Mouse (Mus musculus) inflammation-experienced regulatory T-cells, adult 6 months (primary cell): Measurements from ENCODE around the gene Actrt3. TPM values are rescaled to one million over a fixed set of nuclear protein-coding genes. Genes with fewer than 3 reads are reported as not detected.

Experiments
- ATAC-seq: one replicate; pipeline ENCODE4 v1.8.0; 2017
- polyA plus RNA-seq, 3 experiments: library from polyadenylated mRNA; unstranded; fragments of 100-300 nt; shearing (Covaris generic); gene quantifications; one replicate each; pipeline ENCODE4 v1.2.1; 2017

Gene Actrt3
- under 1 TPM; 0.23 to 0.58 (median 0.24) TPM for polyA plus RNA-seq

DNA sequence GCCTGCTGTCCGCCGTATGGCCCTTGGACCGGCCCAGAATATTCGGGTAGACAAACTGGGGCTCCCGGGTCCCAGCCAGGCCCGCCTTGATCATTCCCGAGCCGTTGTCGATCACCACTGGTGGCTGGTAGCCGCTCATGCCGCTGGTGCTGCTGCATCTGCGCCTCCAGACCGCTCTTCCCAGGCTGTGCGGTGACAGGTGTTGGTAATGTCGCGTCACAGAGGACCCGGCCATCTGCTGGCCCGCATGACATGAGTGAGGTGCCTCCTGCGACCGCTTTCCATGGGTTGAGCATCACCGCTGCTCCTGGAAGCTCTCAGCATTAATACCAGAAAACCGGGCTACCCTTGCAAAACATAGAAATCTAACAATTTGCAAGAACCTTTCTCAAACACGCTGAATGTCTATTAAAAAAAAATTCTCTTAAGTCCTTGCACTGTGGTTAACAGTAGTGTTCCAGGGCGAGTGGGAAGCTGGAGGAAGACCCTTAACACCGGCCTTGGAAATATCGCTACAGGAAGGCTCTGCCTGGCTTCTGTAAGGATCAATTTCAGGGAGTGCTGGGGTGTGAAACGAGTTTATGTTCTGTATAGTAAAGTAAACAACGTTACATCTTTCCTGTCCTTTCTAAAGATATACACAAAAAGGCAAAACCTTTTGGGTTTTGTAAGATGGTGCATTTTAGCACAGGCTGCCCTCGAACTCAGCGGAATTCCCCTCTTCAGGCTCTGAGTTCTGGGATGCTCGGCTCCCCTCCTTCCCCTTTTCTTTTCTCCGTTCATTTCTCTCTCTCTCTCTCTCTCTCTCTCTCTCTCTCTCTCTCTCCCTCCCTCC, at the start of gene Actrt3:
Gene Actrt3, minus strand, starts transcription at position 229 of the 835 bp plus-strand sequence.
- no peak for ATAC-seq

DNA sequence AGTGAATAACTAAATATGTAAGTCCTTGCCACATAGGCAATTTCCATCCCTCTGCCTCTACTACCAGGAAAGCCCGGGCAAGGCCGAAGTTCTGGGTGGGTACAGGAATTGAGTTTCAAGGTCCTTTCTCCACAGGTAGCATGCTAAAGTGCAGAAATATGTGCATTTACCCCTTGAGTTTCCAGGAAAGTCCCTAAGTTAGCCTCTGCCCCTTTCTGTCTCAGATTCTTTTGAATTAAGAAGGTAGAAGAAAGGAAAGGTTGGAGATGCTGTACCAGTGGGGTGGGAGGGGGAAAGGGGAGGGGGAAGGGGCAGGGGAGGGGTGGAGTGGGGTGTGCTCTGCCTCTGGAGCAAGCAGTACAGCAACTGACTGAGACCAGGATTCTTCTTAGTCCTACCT, 48.7 kb upstream of the Actrt3 start:
- no peak for ATAC-seq

DNA sequence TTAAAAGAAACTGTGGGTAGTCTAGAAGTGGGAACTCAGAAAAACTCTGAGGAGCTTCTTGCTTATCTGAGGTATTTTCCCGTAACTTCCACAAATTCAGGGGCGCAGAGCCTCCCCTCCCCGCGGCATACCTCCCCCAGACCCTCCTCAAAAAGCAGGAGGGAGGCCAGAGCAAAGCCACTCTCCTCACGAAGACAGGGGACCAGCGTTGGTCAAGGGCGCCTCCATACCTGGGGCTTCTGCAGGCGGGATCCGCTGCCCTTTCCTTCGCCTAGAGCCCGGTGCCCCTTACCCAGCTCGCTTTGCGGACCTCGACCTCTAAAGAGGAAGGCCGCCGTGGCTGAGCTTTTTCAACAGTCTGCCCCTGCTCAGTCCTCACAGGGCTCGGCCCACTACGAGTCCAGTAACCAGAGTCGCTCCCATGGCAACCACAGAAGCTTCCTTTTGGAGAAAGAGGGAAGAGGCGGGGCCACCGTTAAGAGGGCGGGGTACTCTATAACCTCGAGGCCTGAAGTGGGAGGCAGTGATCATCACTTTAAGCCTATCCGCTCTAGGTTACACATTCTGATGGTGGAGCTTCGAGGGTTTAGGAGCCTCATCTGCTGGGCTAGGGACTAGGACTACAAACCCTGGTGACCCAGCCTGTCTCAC, 47.8 kb upstream of the Actrt3 start, which contains the start of gene Lrrc34:
Gene Lrrc34, minus strand, starts transcription at position 430 of the 651 bp plus-strand sequence.
- no peak for ATAC-seq

DNA sequence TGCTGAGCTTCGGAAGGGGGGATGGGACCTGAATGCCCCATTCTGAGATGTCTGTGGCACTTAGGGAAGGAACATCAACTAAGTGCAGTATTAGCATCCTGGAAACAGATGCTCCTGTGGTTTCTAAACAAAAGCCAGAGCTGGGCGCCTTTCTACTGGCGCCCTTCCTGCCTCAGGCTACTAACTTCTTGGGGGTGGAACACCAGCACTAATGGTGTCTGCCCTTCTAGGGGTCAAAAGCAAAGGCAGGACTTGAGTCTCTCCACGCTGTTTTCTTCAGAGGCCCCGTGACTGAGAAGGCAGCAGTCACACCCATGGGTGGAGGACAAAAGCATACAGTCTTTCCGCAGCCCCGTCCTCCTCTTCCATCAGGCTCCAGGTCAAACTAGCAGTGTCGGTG, 47.0 kb upstream of the Actrt3 start:
- no peak for ATAC-seq

DNA sequence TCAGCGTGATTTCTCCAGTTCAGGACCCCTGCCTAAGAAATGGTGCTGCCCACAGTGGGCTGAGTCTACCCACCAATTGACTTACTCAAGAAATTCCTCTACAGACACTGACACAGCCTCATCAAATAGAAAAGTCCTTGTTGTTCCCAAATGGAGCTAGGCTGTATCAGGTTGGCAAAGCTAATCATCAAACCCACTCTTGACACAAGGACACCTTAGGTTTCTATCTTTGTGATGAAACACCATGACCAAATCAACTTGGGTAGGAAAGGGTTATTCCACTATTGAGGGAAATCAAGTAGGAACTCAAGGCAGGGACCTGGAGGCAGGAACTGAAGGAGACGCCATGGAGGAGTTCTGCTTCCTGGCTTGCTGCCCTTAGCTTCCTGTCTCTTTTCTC, 44.5 kb upstream of the Actrt3 start, which contains the start of gene Lrriq4:
Gene Lrriq4, plus strand, starts transcription at position 301 of the 400 bp plus-strand sequence.
- no peak for ATAC-seq

DNA sequence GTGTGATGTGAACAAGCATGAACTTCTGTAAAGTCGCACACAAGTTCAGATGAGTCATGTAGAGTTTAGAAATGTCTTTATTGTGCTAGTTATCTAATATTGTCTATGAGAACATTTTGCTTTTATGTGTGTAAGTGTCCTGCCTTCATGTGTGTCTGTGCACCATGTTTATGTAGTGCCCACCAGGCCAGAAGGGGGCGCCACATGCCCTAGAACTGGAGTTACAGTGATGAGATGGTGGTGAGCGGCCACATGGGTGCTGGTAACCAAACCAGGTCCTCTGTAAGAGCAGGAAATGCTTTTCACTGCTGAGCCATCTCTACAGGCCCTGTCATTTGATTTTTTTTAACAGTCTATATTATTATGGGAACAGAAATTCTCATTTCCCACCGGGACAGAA, 35.9 kb upstream of the Actrt3 start:
- ATAC-seq = no peak

DNA sequence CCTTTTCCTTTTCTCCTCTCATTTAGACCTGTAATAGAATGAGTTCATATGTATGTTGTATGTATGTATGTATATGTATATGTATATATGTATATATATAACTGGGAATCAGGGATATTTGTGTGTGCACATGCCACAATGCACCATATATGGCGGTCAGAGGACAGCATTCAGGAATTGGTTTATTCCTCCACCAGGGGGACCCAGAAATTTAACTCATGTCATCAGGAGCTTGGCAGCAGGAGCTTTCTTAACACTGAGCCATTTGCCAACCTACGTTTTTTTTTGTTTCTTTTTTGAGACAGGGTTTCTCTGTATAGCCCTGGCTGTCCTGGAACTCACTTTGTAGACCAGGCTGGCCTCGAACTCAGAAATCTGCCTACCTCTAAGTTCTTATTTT, 33.9 kb upstream of the Actrt3 start:
- ATAC-seq = no peak

DNA sequence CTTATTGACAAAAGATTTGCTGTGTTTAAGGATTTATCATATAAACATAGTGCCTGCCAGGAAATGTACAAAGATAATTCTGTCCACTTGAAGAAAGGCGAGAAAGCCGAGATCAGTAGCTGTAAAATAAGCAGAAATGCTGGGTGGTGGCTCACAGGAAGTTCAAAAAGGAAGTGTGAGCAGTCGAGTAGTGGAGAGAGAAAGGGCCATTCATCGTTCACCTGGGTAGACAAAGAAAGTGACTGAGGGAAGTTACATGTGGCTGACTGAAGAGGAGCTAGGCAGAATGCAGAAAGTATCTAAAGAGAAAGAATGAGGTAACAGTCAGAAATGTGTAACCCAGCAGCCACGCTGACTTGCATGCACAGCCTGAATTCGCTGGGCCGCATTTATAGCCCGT, 20.4 kb upstream of the Actrt3 start:
- ATAC-seq = no peak

DNA sequence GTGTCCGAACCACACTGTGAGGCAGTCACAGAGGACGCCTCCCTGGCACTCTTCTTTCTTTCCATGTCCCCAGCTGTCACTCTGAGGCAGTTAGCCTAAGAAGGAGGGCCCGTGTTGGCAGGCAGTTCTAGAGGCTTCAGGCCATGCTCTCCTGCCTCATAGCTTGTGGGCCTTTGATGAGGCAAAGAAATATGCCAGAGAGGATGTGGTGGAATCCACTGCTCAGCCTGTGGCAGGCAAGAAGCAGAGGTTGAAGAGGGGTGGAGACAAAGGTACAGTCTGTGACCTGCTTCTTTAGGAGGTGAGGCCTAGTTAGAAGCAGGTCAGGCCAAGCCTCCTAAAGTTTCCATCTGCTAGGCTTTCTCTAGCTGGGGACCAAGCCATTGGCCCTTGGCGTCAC, 11.2 kb upstream of the Actrt3 start:
- peak; percentile 79 for ATAC-seq

DNA sequence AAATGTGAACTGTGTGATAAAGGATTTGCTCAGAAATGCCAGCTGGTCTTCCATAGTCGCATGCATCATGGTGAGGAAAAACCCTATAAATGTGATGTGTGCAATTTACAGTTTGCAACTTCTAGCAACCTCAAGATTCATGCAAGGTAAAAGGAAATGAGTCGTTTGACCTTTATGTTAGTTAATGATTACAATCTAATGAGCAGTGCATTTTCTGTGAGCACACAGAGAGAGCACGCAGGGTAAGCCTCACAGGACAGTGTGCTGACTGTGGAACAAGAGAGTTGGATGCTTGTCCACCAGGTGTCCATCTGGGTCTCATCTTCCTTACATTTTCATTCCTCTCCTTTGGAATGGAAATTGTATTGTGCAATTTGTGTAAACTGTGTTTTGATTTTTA, 9.3 kb upstream of the Actrt3 start:
- peak; percentile 55 for ATAC-seq

DNA sequence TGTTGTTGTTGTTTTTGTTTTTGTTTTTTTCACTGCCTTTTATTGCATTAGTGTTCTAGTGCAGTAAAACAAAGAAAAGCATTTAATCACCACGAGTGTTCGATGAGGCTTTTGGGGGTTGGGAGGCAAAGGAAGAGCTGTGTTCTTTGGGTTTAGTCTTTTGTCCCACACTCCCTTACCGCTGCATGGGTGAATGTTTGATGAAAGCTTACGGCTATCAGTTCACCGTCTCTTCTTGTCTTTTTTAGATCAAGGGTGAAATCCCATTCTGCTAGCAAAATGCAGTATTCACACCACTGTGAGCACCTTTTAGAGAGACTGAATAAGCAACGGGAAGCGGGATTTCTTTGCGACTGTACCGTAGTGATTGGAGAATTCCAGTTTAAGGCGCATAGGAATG, 3.5 kb upstream of the Actrt3 start:
- ATAC-seq = no peak

DNA sequence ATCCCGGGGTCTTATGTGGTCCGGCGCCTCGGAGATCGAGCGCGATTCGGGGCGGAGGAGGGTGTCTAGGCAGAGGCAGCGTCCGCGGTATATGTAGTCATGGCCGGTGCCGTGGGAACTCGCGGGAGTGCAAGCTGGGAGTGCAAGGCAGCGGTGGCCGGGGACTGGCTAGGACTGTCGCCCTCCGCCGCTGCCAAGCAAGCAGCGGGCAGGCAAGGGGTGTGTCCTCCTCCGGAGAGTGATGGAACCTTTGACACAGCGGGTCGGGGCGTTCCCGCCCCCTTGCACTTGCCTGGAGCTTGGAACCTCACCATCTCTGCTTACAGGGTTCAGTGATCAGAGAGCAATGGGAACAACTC, 3.0 kb upstream of the Actrt3 start:
- peak; percentile 31 for ATAC-seq

DNA sequence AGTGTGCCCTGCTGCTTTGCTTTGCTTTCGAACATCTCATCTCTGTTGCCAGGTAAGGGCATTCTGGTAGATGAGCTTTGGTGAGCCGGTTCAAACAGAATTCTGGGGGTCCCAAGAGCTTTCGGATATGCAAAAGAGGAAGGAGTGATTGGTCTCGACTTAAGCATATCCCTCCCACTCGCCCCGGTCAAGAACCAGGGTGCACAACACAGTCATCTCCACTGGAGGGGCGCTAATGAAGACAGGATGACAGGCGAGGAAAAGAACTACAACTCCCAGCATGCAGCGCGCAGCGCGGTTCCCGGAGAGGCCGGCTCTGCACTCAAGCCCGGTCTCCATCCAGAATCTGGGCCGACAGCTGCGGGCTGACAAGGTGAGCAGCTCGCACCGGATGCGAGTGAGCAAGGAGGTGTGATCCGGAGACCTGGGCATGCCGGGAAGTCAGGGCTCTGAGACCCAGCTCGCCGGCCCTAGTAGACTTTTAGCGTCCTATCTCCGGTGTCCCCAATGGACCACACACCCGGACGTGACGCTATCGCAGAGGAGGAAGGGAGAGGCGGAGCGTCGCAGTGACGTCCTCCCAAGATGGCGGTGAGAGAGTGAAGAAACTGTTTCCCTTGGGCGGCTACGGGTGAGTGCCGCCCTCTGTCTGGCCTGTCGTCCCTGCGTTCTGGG, 2.5 kb upstream of the Actrt3 start, which contains the start of gene Mynn:
Gene Mynn, plus strand, starts transcription at position 1 of the 675 bp plus-strand sequence.
- peak; percentile 79 for ATAC-seq

DNA sequence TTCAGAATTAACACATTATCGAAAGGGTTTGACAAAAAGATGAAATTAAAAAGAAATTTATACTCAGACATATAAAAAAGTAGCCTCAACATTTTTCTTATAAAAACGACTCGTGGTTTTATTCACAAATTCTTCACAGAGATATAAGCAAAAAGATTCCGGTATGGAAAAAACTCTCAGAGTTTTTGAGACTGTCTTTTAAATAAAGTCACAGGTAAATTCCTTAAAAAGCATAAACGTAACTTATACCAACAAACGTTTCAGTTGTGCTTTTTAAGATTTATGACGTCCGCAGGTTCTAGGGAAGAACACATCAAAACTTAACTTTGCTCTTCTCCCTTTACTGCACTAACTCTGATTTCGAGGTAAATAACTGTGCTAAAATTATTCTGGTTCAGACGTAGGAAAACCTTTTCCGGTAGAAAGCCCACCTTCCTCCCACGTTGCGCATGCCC, 1.9 kb upstream of the Actrt3 start:
- ATAC-seq = no peak

DNA sequence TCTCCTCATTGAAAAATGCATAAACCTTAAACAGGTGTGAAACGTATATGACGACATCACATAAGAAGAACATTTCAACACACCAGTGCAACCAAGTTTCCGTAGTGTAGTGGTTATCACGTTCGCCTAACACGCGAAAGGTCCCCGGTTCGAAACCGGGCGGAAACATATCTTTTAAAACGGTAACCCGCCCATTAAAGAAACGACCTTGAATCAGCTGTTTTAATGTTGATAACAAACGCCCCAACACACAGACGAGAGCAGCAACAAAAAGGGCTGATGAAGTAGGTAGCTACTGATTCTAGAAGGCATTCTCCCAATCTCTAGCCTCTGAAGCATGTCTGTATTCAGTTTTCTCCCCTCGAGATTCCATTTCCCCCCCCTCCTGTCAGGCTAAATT, 1.4 kb upstream of the Actrt3 start:
- ATAC-seq = peak; percentile 45

DNA sequence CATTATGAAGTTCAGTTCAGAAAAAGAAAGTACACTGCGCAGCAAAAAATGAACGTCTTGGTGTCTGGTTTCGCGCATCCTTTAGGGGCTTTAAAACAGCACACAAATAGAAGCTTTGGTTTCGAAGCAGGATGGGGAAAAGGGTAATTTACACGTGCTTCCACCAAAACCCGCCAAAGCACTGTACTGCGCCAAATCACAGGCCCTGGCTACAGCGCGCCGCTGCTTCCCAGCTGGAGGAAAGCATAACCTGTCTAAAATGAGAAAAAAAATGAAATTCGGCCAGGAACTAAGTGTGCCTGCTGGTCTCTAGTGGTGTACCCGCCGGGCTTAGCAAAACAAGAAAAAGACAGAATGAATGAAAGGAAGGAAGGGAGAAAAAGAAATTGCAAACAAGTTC, 978 bp upstream of the Actrt3 start:
- ATAC-seq = peak; percentile 1

DNA sequence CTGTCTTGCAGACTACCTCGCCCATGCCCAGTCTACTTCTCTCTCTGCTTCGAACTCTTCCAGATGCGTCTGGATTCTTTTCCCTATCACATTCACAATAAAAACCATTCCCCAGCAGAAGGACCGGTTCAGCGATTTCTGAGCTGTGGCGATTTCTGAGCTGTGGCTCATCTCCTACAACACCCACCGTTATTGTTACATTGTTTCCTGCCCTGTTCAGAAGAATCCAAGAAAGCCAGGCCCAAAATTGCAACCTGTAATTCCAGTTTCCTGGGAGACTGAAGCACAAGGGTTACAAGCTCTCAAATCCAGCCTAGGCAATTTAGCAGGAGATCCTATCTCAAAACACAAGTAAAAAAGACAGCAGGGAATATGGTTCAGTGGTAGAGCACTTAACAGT, 2.5 kb downstream of the Actrt3 start:
- no peak for ATAC-seq

DNA sequence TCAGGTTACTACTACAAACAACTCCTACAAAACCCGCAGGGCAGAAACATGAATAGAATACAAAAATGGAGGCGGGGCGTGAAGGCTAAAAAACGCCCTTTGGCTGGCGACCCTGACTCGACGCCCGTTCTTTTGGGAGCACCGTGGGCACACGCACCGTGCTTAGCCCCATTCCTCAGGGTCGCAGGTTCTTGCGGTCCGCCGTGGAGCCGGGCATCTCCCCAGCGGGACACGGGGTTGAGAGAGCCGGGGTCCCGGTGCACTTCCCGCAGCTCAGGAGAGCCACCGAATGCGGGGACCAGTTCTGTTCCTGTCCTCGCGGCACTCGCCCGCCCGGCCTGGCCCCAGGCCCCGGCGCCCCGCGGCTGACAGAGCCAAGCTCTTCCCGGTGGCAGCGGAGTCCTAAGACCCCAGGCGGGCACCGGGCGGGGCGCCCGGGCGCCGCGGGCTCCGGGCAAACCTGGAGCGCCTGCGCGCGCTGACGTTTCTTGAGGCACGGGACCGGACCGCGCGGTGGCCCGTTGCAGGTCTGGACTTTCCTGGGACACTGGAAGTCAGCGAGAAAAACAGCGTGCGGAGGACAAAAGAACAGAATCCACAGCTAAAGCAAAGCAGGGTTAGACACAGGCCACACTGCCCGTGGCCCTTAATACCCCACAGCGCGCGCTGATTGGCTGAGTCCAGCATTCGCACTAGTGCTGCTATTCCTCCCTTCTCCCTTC, 4.5 kb downstream of the Actrt3 start:
- ATAC-seq = peak; percentile 27

DNA sequence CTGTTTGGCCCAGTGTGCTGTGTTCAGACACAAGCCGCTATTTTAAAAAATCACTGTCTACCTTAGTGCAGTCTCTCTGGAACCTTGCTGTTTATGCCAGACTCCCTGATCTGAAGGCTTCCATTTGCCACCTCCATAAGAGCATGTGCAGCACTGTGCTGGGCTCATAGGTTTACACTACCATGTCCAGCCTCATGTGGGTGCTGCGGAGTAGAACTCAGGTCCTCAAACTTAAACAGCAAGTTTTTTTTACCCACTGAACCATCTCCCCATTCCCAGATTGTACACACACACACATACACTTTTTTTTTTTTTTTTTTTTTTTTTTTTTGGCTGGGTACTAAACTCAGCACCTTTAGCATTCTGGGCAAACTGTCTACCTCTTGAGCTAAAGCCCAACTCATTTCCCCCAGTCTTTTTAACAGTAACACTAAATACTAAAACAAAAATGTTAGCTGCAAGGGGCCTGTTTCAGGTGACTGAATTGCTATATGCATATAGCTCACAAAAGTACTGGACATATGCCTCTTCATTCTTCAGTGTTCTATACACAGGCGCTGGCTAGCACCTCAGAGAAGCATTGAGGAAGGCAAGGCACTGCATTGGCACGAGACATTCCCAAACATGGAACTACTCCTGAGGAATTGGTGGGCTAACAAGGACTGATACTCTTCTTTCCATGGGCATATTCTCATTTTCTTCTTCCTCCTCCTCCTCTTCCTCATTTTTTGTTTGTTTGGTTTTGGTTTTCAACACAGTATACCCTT, 5.8 kb downstream of the Actrt3 start:
- ATAC-seq = peak; percentile 56

DNA sequence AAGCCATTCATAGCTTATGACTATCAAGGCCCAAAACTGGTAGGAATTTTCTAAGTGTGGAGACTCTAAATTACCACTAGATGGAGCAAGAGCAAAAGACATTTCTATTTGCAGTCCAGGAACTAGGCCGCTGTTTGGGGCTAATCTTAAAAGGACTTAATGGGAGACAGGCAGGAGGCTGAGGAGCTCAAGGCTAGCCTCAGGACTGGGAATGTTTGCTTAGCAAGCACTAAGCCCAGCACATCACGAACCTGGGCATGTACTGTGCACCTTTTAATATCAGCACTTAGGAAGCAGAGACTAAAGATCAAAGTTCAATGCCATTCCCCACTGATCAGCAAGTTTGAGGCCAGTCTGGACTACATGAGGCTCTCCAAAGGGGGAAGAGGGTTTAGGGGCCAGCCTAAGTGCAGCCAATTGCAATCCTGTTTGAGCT, 7.3 kb downstream of the Actrt3 start:
- peak; percentile 79 for ATAC-seq

DNA sequence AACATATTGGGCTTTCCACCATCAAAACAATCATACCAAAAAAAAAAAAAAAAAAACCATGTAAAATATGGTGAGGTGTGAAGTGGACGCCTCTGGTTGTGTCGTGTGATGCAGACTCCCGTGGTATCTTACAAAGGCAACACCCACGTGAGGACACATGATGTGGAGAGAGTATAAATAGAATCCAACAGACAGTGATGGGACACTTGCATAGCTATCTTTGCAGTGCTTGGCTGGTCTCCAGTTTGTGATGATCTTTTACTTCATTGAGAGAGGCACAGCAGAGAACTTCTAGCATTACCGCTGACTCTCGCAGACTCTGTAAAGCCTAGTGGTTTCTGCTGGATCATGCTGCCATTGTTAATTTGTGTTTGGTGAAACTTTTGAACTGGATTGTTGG, 10.9 kb downstream of the Actrt3 start:
- ATAC-seq = no peak

DNA sequence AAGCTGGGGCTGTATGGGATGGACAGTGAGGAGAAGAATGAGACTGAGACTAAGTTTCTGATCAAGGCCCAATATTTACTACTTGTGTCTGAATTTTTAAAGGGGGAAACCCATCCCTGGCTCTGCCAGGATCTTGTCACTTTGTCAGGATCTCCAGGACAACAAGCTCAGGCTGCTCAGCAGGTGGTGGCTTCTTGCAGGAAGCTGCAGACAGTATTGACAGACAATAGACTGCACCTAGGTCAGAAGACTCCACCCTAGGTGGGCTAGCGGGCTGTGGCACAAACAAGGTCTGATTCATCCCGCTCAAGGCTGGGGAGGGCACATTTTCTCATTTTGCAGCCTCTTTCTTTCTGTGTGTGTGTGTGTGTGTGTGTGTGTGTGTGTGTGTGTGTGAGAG, 26.2 kb downstream of the Actrt3 start:
- ATAC-seq = no peak
